Mouse (Mus musculus) neural tube, embryonic 12.5 days (tissue): ENCODE measurements at regions not wholly inside any gene's neighbourhood (a gene's known extent, or its start where the extent isn't known, plus 50 kb on each side); places are given as distances from the start of the nearest gene placed in this dataset.

Experiments used
- ATAC-seq: fragments of 200-750 bp; cut with Nextera tagmentation; 2 replicates; pipeline ENCODE4 v1.8.0; 2017; ENCODE audit warnings: low read depth, mild to moderate bottlenecking, moderate TSS enrichment, moderate library complexity; ENCODE audit not compliant: low FRiP score
- H3K27ac ChIP-seq: fragments of 300-500 bp; sonication (generic); 2 replicates; pipeline ENCODE4 v1.5.1; 2016
- H3K27me3 ChIP-seq: fragments of 300-500 bp; sonication (generic); replicated peaks from 2 replicates; pipeline ENCODE4 v1.6.1; 2016; ENCODE audit warnings: mild to moderate bottlenecking
- H3K36me3 ChIP-seq: fragments of 300-500 bp; sonication (generic); 2 replicates; pipeline ENCODE4 v1.6.1; 2016; ENCODE audit warnings: mild to moderate bottlenecking
- H3K4me1 ChIP-seq: fragments of 300-500 bp; sonication (generic); 2 replicates; pipeline ENCODE4 v1.6.1; 2016
- H3K4me2 ChIP-seq: fragments of 300-500 bp; sonication (generic); replicated peaks from 2 replicates; pipeline ENCODE4 v1.6.1; 2016; ENCODE audit warnings: mild to moderate bottlenecking
- H3K4me3 ChIP-seq: fragments of 300-500 bp; sonication (generic); 2 replicates; pipeline ENCODE4 v1.5.1; 2016
- H3K9ac ChIP-seq: fragments of 300-500 bp; sonication (generic); 2 replicates; pipeline ENCODE4 v1.6.1; 2016; ENCODE audit warnings: mild to moderate bottlenecking
- H3K9me3 ChIP-seq: fragments of 300-500 bp; sonication (generic); 2 replicates; pipeline ENCODE4 v1.6.1; 2016; ENCODE audit warnings: mild to moderate bottlenecking
- WGBS: fragments of 180-500 bp; shearing (Covaris S2); methylation state at CpG from one replicate; pipeline ENCODE4 v1.1.7; 2016; 5-methylcytosine and 5-hydroxymethylcytosine counted together

DNA sequence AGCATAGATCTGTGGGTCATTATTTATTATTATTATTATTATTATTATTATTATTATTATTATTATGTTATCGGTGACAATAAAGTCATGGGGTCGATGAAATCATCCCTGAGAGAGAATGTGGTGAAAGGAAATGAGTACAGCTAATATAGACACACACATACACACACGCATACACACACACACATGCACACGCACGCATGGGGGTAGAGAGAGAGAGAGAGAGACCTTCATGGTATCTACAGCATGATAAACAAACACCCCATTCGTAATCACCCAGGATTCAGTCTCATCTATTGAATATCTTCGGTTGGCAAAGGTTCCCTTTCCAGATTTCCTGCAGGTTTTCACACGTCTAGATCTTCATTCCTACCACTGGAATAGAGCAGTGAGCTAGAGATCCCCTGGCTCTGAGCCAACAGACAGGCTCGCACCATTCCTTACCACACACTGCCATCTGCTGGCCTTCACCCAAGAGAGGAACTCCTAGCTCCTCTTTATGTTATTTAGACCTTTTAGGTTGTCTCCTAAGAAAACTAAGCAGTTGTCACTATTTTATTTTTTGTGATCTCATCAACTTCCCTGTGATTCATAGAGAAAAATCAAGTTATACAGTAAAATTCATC lies 171.2 kb upstream of the Zpld1 start:
- 53% methylated on average over 9 of the region's 9 CpGs for WGBS
- no peak overlapping the region for H3K4me2 ChIP-seq
- no peaks in the 10 kb centered on the region for H3K9me3 ChIP-seq
- peak; percentile 87 for ATAC-seq
- no peaks in the 10 kb centered on the region for H3K36me3 ChIP-seq
- no peaks in the 10 kb centered on the region for H3K27me3 ChIP-seq
- H3K4me3 ChIP-seq: no peak overlapping the region
- no peak overlapping the region for H3K27ac ChIP-seq
- H3K9ac ChIP-seq: no peak overlapping the region
- H3K4me1 ChIP-seq: peaks cover 5% of the 10 kb centered on the region; the same call in 1 of the 2 replicates

DNA sequence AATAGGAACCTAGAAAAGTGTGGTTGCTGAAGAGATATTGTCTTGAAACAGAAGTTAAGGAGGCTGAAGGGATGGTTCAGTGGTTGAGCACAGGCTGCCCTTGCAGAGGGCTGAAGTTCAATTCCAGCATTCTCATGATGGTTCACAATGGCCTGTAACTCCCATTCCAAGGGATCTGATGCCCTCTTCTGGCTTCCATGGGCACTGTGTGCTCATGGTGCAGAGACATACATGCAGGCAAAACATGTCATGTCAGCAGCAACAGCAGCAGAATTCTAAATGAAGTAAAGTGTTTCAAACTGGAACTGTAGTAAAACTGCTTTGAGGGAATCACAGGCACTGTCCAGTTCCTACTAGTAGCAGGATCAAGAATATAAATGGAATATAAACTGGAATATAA lies 162.7 kb upstream of the Zpld1 start:
- Histone ChIP-seq H3K27ac (no peak overlapping the region), H3K27me3 (no peaks in the 10 kb centered on the region), H3K4me2 (no peak overlapping the region), H3K9ac (no peak overlapping the region), H3K4me1 (no peaks in the 10 kb centered on the region), H3K9me3 (no peaks in the 10 kb centered on the region), H3K4me3 (no peak overlapping the region), H3K36me3 (no peaks in the 10 kb centered on the region)
- no peak for ATAC-seq

DNA sequence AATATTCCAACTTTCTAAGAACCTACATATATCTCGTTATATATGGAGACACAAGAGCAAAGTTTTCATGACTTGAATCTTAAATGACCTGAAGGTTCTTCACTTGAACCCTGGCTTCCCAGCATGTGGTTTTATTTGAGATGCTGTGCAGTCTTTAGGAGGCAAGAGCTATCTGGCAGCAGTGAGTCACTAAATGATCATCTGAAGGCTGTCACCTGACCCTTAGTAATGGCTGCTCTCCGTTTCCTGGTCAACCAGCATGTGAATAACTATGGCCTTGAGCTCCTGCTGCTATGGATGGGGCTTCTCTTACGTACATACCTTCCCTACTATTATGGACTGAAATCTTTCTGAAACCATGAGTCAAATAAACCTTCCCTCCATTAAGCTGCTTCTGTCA lies 149.8 kb upstream of the Zpld1 start:
- Histone ChIP-seq H3K4me2 (no peak overlapping the region), H3K36me3 (no peaks in the 10 kb centered on the region), H3K27ac (no peak overlapping the region), H3K9me3 (no peaks in the 10 kb centered on the region), H3K9ac (no peak overlapping the region), H3K27me3 (no peaks in the 10 kb centered on the region), H3K4me1 (no peaks in the 10 kb centered on the region), H3K4me3 (no peak overlapping the region)
- ATAC-seq: no peak
- WGBS: 79% methylated on average over 3 of the region's 3 CpGs

DNA sequence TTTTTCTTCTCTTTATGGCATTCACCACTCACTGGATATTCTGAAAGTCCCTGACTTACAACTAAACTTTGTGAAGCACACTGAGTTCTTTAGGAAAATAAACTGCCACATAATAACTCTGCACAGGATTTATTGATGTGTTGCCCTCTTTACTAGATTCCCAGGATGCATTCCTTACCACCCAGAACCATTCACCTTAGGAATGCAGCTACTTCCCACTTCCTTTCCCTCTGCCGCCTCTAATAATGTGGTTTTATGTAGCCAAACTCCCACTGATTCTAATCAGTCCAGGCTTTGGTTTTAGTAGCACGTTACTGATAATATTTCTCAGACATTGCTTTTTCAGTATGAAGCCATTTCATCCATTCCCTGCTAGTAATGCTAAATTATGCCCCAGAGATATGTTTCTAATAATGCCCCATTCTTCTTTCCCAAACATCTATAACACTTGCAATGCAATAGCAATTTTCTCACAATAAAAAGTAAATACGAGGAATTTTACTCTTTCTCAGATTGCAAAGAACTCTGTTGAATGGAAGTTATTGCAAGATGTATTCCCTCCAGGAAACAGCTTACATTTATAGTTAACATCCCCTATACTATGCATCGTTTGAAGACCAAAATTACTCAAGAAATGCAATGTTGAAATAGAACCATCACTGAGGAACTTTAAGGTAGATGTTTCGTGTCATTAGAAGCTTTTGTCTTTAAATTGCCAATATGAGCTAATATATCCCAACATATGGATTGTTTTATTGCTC lies 145.2 kb upstream of the Zpld1 start:
- H3K27ac ChIP-seq: no peak overlapping the region

DNA sequence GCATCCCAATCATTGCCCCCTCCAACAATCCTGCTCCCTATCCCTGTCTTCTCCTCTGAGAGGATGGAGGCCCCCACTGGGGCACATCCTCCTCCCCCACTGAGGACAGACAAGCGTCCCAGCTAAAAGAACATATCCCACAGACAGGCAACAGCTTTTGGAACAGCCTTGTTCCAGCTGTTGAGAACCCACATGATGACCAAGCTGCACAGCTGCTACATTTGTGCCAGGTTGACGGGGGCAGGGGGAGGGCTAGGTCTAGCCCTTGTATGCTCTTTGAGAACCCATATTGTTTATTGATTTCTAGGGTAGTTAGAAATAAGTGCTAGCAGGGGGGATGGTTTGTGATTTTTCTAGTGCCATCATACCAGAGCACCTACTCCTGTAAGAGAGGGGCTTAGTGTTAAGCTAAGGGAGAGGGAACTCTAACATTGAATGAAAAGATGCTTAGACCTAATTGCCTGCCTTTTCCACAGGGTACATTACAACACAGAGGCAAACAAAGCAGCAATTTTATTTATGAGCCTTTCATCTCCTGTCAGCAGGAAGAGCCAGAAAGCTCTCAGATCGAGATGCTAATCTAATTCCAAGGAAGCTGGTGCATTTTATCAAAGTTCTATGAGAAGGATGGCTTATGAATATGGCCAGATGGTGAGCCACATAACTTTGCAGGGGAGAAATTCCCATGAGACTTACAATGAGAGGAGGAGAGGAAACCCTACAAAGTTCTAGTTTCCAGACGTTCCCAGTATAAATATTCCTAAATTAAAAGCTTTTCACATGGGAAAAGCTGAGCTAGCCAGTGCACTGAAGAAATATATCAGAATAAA lies 137.6 kb upstream of the Zpld1 start:
- Histone ChIP-seq H3K4me2 (no peak overlapping the region), H3K4me3 (no peak overlapping the region), H3K4me1 (peaks cover 7% of the 10 kb centered on the region; the same call in 1 of the 2 replicates), H3K27ac (no peak overlapping the region), H3K27me3 (no peaks in the 10 kb centered on the region), H3K9ac (no peak overlapping the region), H3K9me3 (no peaks in the 10 kb centered on the region), H3K36me3 (no peaks in the 10 kb centered on the region)
- 0 out of 2 replicates have a peak, but pooled peaks have one; percentile 14 for ATAC-seq
- 44% methylated on average over 4 of the region's 4 CpGs for WGBS

More for the DNA sequence above, 145.2 kb upstream of the Zpld1 start:
- Histone ChIP-seq H3K9ac (no peak overlapping the region), H3K4me3 (no peak overlapping the region), H3K4me1 (no peaks in the 10 kb centered on the region), H3K4me2 (no peak overlapping the region), H3K27me3 (no peaks in the 10 kb centered on the region), H3K9me3 (no peaks in the 10 kb centered on the region), H3K36me3 (no peaks in the 10 kb centered on the region)
- WGBS: 71% methylated on average over 5 of the region's 5 CpGs
- no peak for ATAC-seq

DNA sequence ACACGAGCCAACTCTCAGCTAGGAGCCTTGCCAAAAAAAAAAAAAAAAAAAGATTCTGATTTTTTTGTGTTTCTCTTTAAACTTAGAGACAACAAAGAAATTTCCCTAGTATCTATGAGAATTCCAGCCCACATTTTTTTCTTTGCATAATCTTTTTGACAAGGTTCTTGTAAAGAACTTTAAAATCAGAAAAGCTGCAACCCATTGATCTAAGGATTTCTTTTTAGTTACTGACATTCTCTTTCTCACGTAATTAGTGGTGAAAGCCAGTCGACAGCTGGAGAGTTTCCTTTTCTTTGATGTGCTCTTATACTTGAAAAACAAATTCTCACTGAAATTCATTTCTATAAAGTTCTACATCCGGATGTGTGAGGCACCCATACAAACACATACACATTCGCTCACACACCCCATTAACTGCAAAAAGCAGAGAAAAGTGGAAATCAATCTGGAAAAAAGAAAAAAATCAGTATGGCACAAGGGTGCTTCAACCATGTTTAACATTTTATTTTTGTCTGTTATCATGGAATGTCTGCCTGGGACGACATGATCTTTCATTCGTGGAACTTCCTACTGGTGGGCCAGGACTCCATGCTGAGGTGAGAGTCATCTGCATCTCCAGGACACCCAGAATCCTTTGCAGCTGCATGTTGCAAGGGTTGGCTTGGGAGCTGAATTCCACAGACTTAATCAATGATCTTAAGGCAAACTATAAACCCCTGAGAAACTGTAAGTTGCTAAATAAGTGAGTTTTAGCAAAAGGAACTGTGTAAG lies 124.0 kb upstream of the Zpld1 start:
- no peaks in the 10 kb centered on the region for H3K36me3 ChIP-seq
- no peaks in the 10 kb centered on the region for H3K9me3 ChIP-seq
- H3K27ac ChIP-seq: no peak overlapping the region
- H3K4me3 ChIP-seq: no peak overlapping the region
- 52% methylated on average over 7 of the region's 7 CpGs for WGBS
- H3K9ac ChIP-seq: no peak overlapping the region
- ATAC-seq: no peak
- H3K27me3 ChIP-seq: no peaks in the 10 kb centered on the region
- H3K4me1 ChIP-seq: no peaks in the 10 kb centered on the region
- H3K4me2 ChIP-seq: no peak overlapping the region

DNA sequence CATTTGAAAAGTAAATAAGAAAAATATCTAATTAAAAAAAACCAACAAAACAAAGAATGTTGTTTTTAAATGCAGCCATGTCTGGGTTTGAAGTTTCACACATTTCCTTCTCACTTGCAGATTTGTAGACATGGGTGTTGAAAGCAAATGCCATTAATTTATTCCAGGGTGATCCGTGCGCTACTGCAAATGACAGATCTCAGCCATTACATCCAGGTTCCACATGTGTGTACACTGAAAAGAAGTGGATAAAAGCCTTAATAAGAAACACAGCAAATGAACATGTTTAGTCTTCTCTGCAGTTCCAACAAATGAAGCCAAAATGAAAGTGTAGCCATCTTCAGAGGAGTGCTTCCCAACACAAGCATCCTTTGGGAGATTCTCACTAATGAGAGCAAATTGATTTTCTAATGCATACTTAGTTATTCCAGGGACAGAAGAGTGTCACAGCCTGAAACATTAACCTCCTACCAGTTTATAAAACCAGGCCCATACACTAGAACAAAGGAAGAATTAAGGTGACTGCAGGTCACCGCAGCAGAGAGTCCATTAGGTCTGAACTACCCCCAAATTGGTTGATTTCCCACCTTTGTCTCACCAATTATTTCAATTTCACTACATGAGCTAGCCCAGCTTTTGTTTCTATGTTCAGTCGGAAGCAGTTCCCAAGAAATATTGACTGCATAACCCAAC lies 123.2 kb upstream of the Zpld1 start:
- WGBS: 63% methylated on average over 4 of the region's 4 CpGs
- no peak for ATAC-seq
- H3K36me3 ChIP-seq: no peaks in the 10 kb centered on the region

DNA sequence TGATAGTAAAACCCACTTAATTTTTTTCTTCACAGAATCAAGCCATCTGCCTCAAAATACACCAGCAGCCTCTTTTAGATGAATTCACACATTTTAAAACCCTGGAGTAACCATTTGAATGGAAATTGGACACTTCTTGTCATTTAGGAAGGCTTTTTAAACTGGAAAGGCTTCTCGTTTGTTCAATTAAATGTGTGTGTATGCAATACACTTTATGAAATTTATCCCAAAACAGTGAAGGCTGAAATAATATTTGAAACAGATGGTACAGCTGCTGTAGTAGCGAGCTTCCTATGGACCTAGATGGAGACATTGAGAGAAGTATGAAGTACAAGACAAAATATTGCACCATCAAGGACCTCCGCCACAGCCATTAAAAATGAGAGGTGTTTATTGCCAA lies 121.1 kb upstream of the Zpld1 start:
- H3K4me1 ChIP-seq: no peaks in the 10 kb centered on the region
- ATAC-seq: no peak
- no peaks in the 10 kb centered on the region for H3K27me3 ChIP-seq
- no peak overlapping the region for H3K4me3 ChIP-seq
- no peak overlapping the region for H3K4me2 ChIP-seq
- WGBS: 82% methylated on average over 3 of the region's 3 CpGs
- H3K9me3 ChIP-seq: no peaks in the 10 kb centered on the region
- H3K36me3 ChIP-seq: no peaks in the 10 kb centered on the region
- H3K27ac ChIP-seq: no peak overlapping the region
- H3K9ac ChIP-seq: no peak overlapping the region

More for the DNA sequence above, 123.2 kb upstream of the Zpld1 start:
- Histone ChIP-seq H3K4me1 (no peaks in the 10 kb centered on the region), H3K27ac (no peak overlapping the region), H3K27me3 (no peaks in the 10 kb centered on the region), H3K4me3 (no peak overlapping the region), H3K9ac (no peak overlapping the region), H3K9me3 (no peaks in the 10 kb centered on the region), H3K4me2 (no peak overlapping the region)

DNA sequence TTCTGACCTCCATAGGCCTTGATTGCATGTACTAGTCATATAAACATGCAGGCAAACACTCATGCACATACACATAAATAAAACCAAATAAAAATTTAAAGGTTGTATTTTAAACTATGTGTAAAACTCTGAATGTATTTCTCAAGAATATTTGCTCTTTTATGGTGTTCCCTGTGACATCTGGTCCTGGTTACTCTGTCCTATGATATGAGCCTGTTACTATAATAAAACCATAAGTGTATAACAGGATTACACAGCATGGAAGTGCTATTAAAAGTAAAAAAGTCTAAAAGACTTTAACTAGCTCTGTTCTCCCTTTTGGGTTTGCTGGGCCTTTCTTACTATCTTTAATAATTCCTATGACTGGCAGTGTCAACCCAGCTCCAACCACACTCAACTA lies 103.0 kb upstream of the Zpld1 start:
- no peak for ATAC-seq

DNA sequence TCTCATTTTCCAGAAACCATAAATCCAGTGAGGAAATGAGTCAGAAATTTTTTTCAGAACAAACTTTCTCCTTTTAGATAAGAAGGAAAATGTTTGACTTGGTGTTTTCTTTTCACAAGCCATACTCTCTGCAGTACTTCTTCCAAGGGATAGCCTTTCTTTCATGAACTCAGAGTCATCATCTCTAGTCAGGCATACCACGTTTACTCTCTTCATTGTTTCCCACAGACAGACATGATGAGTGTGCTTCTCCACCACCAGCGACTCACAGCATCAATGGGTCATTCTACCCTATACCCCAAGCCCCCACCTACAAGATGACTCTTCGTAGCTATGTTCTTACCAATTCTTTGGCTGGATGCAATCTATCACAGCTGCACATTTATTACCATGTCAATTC lies 97.1 kb upstream of the Zpld1 start:
- Histone ChIP-seq H3K9me3 (no peaks in the 10 kb centered on the region), H3K4me3 (no peak overlapping the region), H3K9ac (no peak overlapping the region), H3K4me1 (no peaks in the 10 kb centered on the region), H3K27me3 (no peaks in the 10 kb centered on the region), H3K4me2 (no peak overlapping the region), H3K27ac (no peak overlapping the region), H3K36me3 (no peaks in the 10 kb centered on the region)
- 30% methylated on average over 3 of the region's 3 CpGs for WGBS
- no peak for ATAC-seq

More for the DNA sequence above, 103.0 kb upstream of the Zpld1 start:
- Histone ChIP-seq H3K4me1 (no peaks in the 10 kb centered on the region), H3K36me3 (no peaks in the 10 kb centered on the region), H3K27me3 (no peaks in the 10 kb centered on the region), H3K9me3 (no peaks in the 10 kb centered on the region), H3K4me2 (no peak overlapping the region), H3K27ac (no peak overlapping the region), H3K9ac (no peak overlapping the region), H3K4me3 (no peak overlapping the region)

DNA sequence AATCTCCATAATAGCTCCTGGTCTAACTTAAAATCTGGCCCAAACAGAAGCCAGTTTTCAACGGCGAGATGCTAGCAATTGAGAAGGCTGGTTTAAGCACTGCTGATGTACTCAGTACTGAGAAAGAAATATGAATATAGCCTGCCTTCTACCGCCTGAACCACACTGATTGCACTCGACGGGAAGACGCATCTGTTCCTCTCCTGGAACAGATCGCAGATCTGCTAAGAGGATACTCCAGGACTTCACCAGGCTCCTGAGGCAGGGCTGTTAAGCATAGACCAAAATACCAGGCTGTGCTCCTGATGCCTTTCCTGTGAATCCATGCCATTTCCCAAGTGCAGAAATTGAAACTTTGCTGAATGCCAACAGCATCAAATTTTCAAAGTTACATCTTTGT lies 92.6 kb upstream of the Zpld1 start:
- Histone ChIP-seq H3K4me1 (no peaks in the 10 kb centered on the region), H3K4me2 (no peak overlapping the region), H3K27me3 (no peaks in the 10 kb centered on the region), H3K9ac (no peak overlapping the region), H3K27ac (no peak overlapping the region), H3K36me3 (no peaks in the 10 kb centered on the region), H3K9me3 (no peaks in the 10 kb centered on the region), H3K4me3 (no peak overlapping the region)
- WGBS: 90% methylated on average over 7 of the region's 7 CpGs
- ATAC-seq: no peak
